Mouse (Mus musculus) Patski (cell line): ENCODE measurements around the gene Zfr2. TPM values are rescaled to one million over a fixed set of nuclear protein-coding genes. Genes with fewer than 3 reads are reported as not detected.
"Not testable (repeated sequence)": the region's sequence is repeated elsewhere in the genome, so short reads cannot be mapped to it uniquely, and the experiment has no call there.

Experiments used
- ATAC-seq: fragments of 100-300 bp; one replicate; pipeline ENCODE4 v1.8.0; 2021
- CTCF ChIA-PET: fragments of 350-600 bp; sonication (Branson Sonifier 250); formaldehyde crosslinking; loops from one replicate; lab custom pipeline; 2022; ENCODE audit warnings: inconsistent platforms; lab: Charles Lee
- POLR2A ChIA-PET: fragments of 350-600 bp; sonication (Branson Sonifier 250); formaldehyde crosslinking; loops from one replicate; lab custom pipeline; 2022; ENCODE audit warnings: antibody characterized with exemption, inconsistent platforms; lab: Charles Lee
- DNase-seq: peaks from one replicate; pipeline ENCODE4 v3.0.0-alpha.2; 2011; ENCODE audit warnings: low read depth, low spot score
- H3K27me3 ChIP-seq: fragments of 371-371 bp; one replicate; pipeline ENCODE4 v1.5.1; 2021
- CTCF ChIP-seq: fragments of 100-300 bp; IDR thresholded peaks from one replicate; pipeline ENCODE4 v1.5.1; 2021
- in situ Hi-C: fragments of 300-500 bp; cut with MboI; formaldehyde crosslinking; loops from 3 replicates; pipeline ENCODE4 v1.11.1; 2018; ENCODE audit warnings: low pct_unique_long_range_greater_than_20kb, mixed read lengths
- polyA plus RNA-seq: library from polyadenylated mRNA; unstranded; gene quantifications from one replicate; pipeline ENCODE4 v1.2.3, GENCODE M21; 2021

Zfr2 gene
- polyA plus RNA-seq, 1 experiment from 2014 or later: 11.7 TPM

- POLR2A ChIA-PET: no interaction called here
- H3K27me3 ChIP-seq: no peaks in the 10 kb centered on the region
- no peak for TF ChIP-seq CTCF
- CTCF ChIA-PET: interaction anchor here (1.1 to 1.3 kb wide), 2 partner anchors 13 to 16 kb away, joined by 3 read pairs; no protein-coding TSS in a partner anchor
- in situ Hi-C loops: no loop called here
- DNase-seq: no peak
- ATAC-seq: no peak
Measured at GRCm38 (mm10) chr10:81201807-81202758, 30.9 kb upstream of the Zfr2 start, which contains the start of gene Nmrk2. Gene Nmrk2, minus strand, starts transcription at chr10:81202051.

GRCm38 (mm10) chr10:81202978-81203720 lies 29.8 kb upstream of the Zfr2 start:
- DNase-seq: no peak
- H3K27me3 ChIP-seq: no peaks in the 10 kb centered on the region
- in situ Hi-C loops: no loop called here
- no peak for TF ChIP-seq CTCF
- ChIA-PET CTCF (interaction anchor here (0.9 to 1.3 kb wide), 3 partner anchors 13 to 15 kb away, joined by 3 to 5 read pairs (median 4); no protein-coding TSS in a partner anchor), POLR2A (no interaction called here)
- ATAC-seq: no peak

- H3K27me3 ChIP-seq: no peaks in the 10 kb centered on the region
- in situ Hi-C loops: no loop called here
- ChIA-PET CTCF (interaction anchor here (0.9 kb wide), 1 partner anchor 13 kb away, joined by 3 read pairs; no protein-coding TSS in a partner anchor), POLR2A (no interaction called here)
- no peak for DNase-seq
- TF ChIP-seq CTCF: no peak
- ATAC-seq: no peak
Measured at GRCm38 (mm10) chr10:81204137-81204536, 28.8 kb upstream of the Zfr2 start.

DNA sequence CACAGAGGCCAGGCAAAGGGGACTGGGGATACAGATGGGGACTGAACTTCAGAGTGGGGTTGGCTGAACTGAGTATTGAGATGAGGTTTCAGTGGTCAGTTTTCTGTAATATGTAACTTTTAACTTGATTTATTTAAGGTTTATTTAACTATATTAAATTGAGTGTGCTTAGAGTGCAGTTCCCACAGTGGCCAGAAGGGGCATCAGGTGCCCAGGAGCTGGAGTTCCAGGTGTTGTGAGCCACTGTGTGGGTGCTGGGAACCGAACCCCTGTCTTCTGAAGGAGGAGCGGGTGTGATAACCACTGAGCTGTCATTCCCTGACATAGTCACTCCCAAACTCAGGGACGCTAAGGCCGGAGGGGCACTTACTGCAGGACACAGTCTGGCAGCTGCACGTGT lies 22.8 kb upstream of the Zfr2 start:
- DNase-seq (no peak), ATAC-seq (no peak)
- in situ Hi-C loops: no loop called here
- no peak for TF ChIP-seq CTCF
- ChIA-PET POLR2A (interaction anchor here (1.2 kb wide), 1 partner anchor 21 kb away, joined by 3 read pairs; the partner anchor contains the start of gene Atcay), CTCF (interaction anchor here (0.9 to 1.6 kb wide), 4 partner anchors 8 to 34 kb away, joined by 3 to 5 read pairs (median 4); no protein-coding TSS in a partner anchor)
- no peaks in the 10 kb centered on the region for H3K27me3 ChIP-seq

DNA sequence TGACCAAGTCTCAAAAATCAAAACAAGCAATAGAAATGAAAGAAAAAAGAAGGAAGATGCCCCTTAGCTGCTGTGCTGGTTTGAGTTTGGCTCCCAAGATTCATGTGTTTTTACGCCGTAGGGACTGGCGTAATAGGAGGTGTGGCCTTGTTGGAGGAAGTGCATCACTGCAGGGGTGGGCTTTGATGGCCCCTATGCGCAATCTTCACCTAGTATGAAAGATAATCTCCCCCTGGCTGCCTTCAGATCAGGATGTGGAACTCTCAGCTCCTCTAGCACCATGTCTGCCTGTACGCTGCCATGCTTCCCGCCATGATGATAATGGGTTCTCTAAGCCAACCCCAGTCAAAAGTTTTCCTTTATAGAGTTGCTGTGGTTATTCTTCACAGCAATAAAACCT lies 16.7 kb upstream of the Zfr2 start:
- ChIA-PET POLR2A (interaction anchor here (0.5 kb wide), 1 partner anchor 45 kb away, joined by 3 read pairs; no protein-coding TSS in a partner anchor), CTCF (interaction anchor here (0.8 to 4.8 kb wide), 7 partner anchors 11 to 27 kb away, joined by 3 to 23 read pairs (median 17); no protein-coding TSS in a partner anchor)
- ATAC-seq (no peak), DNase-seq (no peak)
- no peak for TF ChIP-seq CTCF
- in situ Hi-C loops: no loop called here
- H3K27me3 ChIP-seq: no peaks in the 10 kb centered on the region

GRCm38 (mm10) chr10:81216810-81217209 lies 16.1 kb upstream of the Zfr2 start:
- in situ Hi-C loops: no loop called here

GRCm38 (mm10) chr10:81217267-81217666 lies 15.7 kb upstream of the Zfr2 start:
- H3K27me3 ChIP-seq, in situ Hi-C loops, ATAC-seq, DNase-seq: not testable (repeated sequence)
- ChIA-PET CTCF (interaction anchor here (0.6 to 4.8 kb wide), 13 partner anchors 8 to 26 kb away, joined by 3 to 23 read pairs (median 6); partner anchors contain the start of gene Nmrk2), POLR2A (interaction anchor here (0.8 to 2.2 kb wide), 3 partner anchors 9 to 22 kb away, joined by 3 to 4 read pairs (median 4); partner anchors contain the start of gene Zfr2)

More at GRCm38 (mm10) chr10:81216810-81217209, 16.1 kb upstream of the Zfr2 start:
- CTCF ChIA-PET: interaction anchor here (0.9 to 4.8 kb wide), 7 partner anchors 9 to 27 kb away, joined by 3 to 23 read pairs (median 17); no protein-coding TSS in a partner anchor
- H3K27me3 ChIP-seq: no peaks in the 10 kb centered on the region
- ATAC-seq (no peak), DNase-seq (no peak)
- POLR2A ChIA-PET: interaction anchor here (0.5 to 2.2 kb wide), 4 partner anchors 8 to 46 kb away, joined by 3 to 4 read pairs (median 4); partner anchors contain the start of gene Zfr2
- TF ChIP-seq CTCF: no peak

DNA sequence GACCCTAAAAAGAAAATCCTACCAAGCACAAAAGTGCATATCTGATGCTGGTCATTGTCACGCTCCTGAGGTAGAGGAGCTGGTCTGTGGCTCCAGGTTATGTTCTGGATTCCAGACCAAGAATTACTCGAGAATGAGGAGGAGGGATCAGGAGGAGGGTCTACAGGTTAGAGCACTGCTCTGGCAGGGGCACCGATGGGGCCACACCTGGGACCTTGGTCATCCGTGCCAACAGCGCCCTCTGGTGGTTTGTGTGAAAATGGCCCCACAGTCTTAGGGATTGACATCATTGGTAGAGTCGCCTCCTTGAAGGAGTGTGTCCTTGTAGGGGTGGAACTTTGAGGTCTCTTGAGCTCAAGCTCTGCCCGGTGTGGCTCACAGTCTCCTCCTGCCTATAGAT lies 15.0 kb upstream of the Zfr2 start:
- no peaks in the 10 kb centered on the region for H3K27me3 ChIP-seq
- DNase-seq (no peak), ATAC-seq (peak; percentile 73)
- POLR2A ChIA-PET: interaction anchor here (0.9 to 2.2 kb wide), 3 partner anchors 10 to 26 kb away, joined by 3 to 4 read pairs (median 4); no protein-coding TSS in a partner anchor
- in situ Hi-C loops: no loop called here
- no peak for TF ChIP-seq CTCF
- CTCF ChIA-PET: interaction anchor here (0.6 to 4.8 kb wide), 12 partner anchors 8 to 26 kb away, joined by 3 to 23 read pairs (median 6); partner anchors contain the start of gene Nmrk2

DNA sequence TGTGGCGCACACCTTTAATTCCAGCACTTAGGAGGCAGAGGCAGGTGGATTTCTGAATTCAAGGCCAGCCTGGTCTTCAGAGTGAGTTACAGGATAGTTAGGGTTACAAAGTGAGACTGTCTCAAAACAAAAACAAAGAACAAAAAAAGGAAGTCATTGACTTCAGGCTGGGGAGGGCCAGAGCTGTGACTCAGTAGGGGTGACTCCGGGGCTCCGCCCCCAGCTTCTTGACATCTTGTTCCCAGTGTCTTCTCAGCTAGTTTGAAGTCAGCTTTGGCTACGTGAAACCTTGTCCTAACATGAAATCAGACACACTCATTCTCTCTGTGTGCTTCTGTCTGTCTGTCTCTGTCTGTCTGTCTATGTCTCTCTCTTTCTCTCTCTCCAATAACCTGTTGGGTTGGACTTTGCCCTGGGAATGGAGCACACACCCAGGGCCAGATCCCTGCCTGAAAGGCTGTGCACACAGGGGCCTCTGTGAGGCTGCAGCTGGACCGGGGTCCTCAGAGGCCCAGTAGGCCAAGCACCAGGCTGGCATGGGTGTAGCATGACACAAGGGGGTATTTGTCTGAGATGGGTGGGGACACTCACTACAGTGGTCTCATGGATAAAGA lies 11.4 kb upstream of the Zfr2 start:
- ATAC-seq (no peak), DNase-seq (no peak)
- no peaks in the 10 kb centered on the region for H3K27me3 ChIP-seq
- in situ Hi-C loops: no loop called here
- CTCF ChIA-PET: interaction anchor here (1.6 kb wide), 1 partner anchor 37 kb away, joined by 4 read pairs; no protein-coding TSS in a partner anchor
- POLR2A ChIA-PET: no interaction called here
- TF ChIP-seq CTCF: no peak

DNA sequence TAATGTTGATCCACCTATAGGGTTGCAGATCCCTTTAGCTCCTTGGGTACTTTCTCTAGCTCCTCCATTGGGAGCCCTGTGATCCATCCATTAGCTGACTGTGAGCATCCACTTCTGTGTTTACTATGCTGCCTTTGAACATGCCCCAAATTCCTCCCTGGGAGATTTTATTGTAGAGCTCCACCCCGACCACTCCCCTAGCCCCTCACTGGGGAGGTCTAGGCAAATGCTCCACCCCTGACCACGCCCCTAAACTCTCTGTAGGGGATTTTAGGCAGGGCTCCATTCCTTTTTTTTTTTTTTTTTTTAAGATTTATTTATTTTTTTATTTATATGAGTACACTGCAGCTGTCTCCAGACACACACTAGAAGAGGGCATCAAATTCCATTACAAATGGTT lies 9.2 kb upstream of the Zfr2 start:
- ChIA-PET CTCF (interaction anchor here (0.9 to 3.2 kb wide), 3 partner anchors 25 to 96 kb away, joined by 3 to 8 read pairs (median 7); no protein-coding TSS in a partner anchor), POLR2A (interaction anchor here (1.3 to 1.4 kb wide), 2 partner anchors 10 to 30 kb away, joined by 3 to 8 read pairs; no protein-coding TSS in a partner anchor)
- in situ Hi-C loops, H3K27me3 ChIP-seq, ATAC-seq, DNase-seq: not testable (repeated sequence)
